Mouse (Mus musculus): ENCODE results near the gene Foxp1.

GRCm38 (mm10) chr6:99274667-99275066 is 247.9 kb downstream of the Foxp1 start:
- TF ChIP-seq CTCF (IDR thresholded peaks at IDR 0.05; ENCODE audit: extremely low read depth, insufficient read depth, insufficient read length, insufficient replicate concordance) (no peak), POLR2A (IDR thresholded peaks at IDR 0.05; ENCODE audit: low read depth, low read length) (no peak)
